Mouse (Mus musculus) testis, postnatal 14 days (tissue): ENCODE data around the gene Prm2.

ENCODE experiments used
- DNase-seq: peaks from one replicate; pipeline ENCODE4 v3.0.0; 2021; ENCODE audit warnings: low spot score

Gene Prm2

DNA sequence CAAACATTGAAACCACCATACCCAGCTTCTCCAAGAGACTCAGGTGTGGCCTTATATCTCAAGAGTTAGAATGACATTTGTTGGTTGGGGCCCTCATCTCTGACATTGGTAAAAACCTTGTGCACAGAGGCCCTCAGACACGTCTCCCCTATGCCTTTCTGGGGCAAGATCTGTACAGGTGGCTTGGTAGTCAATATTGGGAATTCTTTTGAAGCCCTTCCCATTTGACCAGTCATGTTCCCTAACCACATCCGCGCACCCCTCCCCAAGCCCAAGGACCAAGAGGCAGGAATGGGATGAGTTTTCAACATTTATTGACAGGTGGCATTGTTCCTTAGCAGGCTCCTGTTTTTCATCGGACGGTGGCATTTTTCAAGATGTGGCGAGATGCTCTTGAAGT lies at the start of gene Prm2:
Gene Prm2 (minus strand): TSS at position 101 of the 400 bp plus-strand sequence.
- no peak for DNase-seq

DNA sequence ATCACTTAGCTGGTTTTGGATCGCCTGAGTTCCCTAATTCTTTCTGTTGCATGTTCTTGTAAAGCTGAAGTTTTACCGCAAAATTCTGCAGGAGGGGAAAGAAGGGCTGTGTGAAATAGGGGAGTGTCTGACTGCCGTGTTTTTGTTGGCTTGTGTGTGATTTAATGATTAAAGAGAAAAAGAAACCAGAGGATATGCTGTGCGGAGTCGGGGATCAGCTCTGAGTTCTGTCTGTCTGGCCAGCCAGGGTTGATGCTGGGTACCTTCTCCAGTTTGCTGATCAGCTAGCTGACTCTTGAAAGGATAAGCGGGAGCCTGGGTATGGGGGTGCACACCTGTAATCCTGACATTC lies 48.4 kb upstream of the Prm2 start:
- no peak for DNase-seq

DNA sequence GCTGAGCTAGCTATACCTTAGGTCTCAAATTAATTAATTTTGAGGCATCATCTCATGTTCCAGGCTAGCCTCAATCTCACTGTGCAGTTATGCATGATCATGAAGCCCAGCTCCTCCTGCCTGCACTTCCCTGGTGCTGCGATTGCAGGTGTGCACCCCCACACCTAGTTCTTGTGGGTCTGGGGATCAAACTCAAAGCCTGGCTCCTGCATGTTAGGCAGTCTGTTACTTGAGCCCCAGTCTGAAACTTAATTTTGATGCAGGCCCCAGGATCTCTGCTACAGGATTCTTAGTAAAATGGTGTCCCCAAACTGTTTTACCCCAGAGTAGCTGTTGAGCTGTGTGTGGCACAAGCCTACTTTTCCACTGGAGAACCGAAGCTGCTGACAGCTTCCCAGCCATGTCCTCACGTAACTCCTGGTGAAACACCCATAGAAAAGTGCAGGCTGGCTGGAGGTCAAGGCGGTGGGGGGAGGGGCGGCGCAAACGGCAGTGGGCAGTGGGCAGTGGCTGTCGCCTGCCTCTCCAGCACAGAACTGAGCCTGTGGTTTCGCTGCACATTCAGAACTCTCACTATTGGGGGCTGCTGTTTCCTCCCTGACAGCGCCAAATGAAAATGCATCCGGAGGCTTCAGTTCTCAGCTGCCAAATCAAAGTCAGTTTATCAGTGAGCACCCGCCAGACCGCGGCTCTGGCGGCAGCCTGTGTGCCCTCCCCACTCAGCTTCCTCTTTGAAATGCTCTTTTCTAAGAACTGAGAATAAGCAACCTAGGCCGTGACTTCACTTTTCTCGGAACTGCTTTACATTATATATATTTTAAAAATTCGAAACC lies 47.8 kb upstream of the Prm2 start:
- no peak for DNase-seq

DNA sequence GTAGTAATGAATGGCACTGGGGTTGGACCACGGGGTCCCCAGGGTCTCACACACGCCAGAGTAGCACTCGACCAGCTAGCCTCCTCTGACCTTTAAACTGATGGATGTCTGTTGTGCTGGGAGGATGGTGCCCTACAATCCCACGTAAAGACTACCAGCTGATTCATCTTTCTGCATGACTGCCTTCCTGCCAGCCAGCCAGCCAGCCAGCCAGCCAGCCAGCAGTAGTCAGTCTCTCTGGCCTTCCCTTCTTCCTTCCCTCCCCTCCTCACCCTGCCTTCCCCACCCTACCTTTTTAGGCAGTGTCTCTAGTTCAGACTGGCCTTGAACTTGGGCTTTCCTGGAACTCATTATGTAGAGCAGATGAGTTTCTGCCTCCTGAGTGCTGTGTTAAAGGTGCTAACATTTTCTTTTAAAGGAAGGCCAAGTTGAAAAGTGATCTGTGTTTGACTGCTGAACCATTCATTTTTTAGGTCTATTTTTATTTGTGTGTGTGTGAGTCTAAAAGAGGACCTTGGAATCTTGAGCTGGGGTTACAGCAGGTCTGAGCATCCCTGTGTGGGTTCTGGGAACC lies 46.4 kb upstream of the Prm2 start:
- no peak for DNase-seq

DNA sequence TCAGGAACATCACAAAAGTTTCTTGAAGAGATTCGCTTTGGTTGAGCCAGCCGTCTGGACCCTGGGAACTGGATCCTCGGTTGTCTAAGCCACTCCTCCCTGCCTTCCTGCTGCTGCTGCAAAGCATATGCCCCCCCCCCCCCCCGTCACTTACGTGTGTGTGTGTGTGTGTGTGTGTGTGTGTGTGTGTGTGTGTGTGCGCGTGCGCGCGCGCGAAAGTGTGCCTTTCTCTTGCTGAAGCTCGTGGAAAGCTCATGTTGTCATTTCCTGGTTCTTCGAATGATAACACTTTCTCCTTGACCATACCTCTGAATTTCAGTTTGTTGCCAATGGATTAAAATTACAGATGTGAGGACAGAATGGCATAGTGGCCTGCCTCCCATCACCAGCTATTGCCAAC lies 44.1 kb upstream of the Prm2 start:
- DNase-seq: no peak

DNA sequence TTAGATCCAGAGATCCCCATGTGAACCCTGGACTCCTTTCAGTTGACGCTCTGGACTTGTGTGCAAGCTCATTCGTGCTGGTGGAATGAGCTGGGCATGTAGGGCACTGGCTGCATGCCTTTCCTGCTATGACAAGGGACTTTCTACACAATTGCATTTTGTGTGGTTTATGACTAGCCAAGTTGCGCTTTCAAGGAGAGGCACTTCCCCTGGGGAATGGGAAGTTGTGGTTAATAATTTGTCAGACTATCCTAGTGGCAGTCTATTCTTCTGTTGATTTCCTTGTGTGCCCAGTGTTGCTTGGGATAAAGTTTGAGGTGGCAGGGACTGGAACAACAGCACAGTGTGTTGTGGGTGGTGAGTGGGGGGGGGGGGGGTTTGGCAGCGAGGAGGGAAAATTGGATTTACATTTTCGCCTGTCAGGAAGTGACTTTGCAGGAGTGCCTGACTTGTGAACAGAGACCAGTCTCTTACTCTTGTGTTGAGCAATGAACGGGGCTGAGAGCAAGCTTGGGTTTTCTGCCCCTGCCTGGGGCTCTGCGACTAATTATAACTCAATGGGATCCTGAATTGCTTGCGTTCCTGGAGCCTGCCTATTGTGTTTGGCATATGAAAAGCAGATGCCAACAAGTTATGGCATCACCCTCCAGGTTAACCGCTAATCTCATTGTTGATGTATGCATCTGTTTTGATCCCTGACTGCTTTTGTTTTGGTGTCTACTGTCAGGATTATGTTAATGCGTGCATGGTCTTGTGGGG lies 42.7 kb upstream of the Prm2 start:
- no peak for DNase-seq

DNA sequence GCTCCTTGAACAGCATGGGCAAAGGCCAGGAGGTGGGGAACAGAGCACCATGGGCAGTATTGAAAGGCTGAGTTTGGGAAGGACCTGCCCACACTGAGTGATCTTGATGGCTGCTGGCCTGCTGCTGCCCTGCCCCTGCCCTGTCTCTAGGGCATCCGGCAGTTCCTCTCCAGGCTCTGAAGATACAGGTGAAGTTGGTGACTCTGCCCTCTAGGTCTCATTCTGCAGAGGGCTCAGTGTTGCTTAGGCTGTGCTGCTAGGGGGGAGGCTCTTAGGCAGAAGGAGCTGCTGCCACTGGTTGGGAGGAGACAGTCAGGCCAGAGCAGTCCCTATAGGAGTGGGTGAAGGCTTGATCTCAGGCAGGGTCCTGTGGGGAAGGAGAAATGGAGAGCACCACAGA lies 42.0 kb upstream of the Prm2 start:
- no peak for DNase-seq

DNA sequence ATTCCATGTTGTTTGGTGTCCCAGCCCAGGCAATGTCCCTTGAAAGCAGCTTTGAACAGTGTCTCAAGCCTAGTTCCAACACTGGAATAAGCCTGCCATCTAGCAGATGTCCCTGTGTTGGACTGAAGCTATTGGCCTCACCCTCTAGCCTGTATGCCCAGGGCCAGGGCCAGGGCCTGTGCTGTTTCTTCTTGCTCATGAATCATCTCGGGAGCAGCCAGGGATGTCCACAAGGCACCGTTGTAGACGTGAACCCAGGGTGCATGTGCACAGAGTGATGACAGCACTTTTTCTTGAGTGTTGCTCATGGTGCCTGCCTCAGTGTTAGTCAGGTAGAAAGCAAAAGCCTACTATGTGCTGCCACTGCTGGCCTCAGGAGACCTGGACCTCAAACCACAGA lies 41.3 kb upstream of the Prm2 start:
- DNase-seq: no peak

DNA sequence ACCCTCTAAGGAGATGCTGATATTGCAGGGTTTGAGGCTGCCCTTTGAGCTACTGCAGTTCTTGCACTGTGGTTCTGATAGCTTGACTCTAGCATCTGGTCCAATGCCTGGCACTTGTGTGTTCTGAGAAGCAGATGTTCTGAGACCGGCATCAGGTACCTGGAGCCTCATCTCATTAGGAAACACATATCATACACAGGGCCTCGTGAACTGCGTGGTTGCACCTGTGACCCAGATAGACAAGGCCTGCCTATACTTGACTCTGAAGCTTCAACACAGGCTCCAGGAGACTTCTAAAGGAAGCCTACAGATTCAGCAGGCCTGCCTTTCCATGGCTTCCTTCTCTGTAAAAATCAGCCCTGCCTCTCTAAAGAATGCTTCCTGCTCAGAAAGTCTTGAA lies 40.5 kb upstream of the Prm2 start:
- no peak for DNase-seq

DNA sequence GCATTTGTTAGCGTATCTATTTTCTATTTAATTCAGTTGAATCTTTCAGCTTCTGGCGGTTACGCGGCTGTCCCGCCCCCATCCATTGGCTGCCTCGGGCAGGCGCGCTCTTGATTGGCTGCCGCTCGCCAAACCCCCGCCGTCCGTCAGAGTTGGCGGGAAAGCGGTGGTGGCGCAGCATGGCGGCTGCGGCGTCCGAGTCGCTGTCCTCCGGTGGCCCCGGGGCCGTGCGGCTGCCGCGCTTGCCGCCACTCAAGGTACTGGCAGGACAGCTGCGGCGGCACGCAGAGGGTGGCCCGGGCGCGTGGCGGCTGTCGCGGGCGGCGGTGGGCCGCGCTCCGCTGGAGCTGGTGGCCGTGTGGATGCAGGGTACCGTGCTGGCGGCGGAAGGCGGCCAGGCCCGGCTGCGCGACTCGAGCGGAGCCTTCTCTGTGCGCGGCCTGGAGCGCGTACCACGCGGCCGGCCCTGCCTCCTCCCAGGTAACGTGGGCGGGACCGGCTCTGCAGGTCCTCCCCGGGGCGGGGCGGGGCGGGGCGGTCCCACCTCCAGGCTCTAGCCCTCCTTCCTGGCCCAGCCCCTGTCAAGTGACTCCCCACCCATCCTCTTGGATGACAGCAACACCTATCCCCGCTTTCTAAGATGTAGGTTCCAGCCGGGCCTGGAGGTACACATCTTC lies 39.1 kb upstream of the Prm2 start, which contains the start of gene Rmi2:
Gene Rmi2 (plus strand): TSS at position 149 of the 677 bp plus-strand sequence.
- DNase-seq: peak; percentile 91

DNA sequence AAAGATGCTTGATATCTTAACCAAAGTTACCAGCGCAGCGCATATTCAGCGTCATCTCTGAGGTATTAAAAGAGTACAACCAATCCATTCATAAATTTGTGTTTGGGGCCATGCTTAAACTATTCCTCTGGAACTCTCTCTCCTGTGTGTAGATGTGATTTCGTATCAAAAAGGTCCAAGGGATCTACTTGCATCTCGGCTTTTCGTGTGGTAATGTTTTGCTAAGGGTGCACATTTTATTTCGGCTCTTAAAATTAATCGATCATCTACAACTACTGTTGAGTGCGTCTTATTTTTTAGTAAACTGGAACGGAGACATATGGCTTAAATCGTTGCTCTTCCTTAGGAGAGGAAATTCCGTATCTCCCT lies 38.6 kb upstream of the Prm2 start:
- DNase-seq: no peak

DNA sequence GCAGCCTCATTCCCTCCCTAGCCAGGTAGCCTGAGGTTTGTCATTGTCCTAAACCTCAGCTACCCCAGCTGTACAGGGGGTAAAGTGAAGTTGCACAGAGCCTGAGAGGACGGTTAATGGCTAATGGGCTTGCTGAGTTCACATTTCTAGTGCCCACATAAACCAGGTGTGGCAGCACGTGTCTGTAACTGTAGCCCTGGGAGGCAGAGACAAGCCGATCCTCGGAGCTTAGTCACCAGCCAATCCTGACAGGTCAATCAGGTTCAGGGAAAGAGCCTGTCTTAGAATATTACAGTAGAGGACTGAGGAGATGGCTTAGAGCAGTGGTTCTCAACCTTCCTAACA lies 32.5 kb upstream of the Prm2 start:
- no peak for DNase-seq

DNA sequence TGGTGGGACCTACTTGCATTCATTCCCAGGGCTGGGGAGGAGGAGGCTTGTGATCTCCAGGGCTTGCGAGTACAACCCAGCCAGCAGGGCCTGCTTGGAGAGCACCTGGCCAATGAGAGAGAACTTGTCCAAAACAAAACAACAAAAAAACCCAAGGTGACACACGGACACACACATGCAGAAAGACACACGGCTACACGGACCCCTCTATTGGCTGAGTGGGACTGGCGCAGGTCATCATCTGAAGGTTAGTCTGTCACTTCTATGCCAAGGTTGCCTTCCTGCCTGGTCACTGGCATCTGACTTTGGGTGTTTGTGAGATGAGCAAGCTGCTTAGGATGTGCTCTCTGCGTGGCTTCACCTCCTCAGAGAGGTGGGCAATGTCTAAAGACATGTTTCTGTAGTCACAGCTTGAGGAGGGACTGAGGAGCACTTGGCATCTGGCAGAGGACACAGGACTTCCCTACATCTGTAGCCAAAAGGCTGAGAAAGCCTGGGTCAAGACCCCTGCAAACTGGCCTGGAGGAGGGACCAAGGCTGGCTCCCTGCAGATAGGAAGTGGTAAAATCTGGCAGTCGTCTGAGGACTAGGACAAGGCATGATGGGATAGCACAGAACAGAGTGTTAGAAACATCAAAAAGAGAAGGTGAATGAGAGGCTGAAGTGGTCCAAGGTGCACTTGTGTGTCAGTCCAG lies 32.0 kb upstream of the Prm2 start:
- DNase-seq: no peak

DNA sequence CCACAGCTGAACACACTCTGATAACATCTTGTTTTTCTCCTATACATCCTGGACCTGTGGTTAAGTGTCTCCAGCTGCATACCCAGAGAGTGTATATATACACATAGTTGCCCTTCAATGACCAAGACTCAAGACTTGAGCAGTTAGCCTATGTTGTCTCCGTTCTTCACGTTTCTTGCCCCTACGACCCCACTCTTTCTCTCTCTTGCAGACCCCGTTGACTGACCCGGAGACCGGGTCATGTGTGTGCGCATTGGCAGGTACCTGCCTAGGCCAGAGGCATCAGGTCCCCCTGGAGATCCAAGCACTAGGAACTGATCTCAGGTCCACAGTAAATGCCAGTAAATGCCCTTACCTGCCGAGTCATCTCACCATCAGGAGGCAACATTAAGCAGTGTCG lies 31.3 kb upstream of the Prm2 start:
- DNase-seq: no peak

DNA sequence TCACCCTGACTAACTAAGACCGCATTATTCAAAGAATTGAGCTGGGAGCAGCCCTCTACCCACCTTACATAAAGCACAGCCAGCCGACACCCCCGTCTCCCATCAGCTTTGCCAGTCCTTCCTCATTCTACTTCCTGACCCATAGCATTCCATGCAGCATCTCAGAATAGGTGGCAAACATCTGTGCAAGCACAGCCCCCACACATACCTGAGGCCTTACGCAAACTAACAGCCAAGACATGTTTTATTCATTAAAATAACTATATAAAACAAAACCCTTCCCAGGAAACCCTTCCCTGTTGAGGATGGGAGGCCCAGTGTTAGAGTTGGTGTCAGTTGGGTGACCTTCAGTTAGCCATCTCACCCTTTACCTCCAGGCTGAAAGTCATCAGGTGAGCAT lies 29.9 kb upstream of the Prm2 start:
- no peak for DNase-seq

DNA sequence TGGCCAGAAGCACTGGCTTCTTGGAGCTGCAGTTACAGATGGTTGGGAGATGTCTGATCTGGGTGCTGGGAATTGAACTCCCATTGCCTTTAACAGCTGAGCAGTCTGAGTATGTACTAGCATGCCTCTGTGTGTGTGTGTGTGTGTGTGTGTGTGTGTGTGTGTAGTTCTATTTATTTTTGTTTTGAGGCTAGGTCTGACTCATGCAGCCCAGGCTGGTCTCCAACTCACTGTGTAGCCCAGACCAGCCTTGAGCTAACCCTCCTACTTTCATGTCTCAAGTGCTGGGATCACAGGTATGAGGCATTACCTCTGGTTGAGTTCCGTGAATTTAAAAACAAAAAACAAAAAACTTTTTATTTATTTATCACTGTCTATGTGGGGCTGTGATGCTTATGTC lies 28.6 kb upstream of the Prm2 start:
- DNase-seq: no peak

DNA sequence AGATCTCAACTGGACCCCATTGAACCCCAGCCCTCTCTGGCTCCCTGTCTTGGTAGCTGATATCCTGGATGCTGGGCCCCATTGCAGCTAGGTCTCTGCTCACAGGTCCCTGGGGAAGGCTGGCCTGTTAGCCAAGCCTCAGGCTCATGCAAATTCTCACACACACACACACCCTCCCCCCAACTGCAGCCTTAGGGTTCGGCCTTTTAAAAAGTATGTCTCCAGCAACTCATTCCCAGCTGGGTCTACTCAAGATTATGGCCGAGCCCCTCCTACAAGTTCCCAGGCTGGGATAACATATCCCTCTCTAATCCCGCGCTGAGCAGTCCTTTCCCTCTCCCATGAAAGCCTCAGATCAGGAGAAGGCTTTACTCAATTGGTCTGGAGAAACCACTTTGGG lies 25.5 kb upstream of the Prm2 start:
- no peak for DNase-seq

DNA sequence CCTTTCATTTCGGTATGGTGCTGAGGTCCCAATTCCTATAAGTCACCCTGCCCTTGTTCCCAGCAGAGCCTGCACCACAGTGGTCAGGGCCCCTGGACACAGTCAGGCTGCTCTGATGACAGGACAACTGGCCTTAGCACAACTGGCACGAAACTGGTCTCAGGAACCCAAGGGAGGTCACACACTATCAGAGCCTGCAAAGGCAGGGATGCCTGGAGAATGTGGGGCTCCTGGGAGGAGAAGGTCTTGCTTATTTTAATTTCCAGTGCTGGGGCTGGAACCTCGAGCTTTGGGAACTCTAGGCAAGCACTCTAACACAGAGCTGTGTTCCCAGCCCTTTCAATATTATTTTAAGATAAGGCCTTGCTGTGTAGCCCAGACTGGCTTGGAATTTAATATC lies 24.0 kb upstream of the Prm2 start:
- DNase-seq: no peak

DNA sequence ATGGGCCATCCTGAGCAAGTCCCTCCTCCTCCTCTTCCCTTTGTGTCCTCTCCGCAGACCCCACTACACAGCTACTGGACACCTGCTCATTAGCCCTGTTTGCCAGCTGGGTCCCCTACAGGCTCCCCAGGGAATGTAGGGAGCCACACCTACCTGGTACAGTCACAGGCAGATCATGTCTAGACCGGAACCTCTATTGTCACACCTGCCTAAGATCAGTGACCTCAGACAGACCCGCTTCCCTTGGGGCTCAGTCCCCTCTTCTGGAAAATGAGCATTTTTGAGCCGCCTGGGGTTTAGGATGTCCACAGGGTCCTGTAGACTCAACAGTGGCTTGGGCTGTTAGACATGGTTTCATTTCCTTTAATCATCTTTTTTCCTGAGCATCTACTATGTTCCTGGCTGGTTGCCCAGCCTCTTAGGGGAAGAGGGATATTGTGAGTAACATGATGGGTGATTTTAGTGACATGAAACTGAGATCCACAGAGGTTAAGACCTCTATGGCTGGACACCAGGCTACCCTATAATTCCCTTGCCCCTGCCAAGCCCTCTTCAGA lies 22.7 kb upstream of the Prm2 start:
- DNase-seq: no peak

DNA sequence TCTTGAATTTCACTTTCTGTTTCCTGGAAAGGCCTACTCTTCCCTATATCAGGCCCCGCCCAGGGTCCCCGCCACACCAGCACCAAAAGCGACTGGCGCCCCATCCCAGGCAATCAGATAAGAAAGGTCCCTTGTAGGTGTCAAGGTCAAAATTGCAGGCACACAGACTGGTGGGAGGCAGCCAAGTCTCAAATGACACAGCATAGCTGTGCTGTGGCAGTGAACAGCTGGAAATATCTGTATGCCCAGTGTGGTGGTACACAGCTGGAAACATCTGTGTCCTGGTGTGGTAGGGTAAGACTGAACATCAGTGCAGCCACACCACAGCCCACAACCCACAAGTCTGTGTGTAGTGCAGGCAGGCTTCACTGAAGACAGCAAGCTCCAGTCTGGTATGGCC lies 18.9 kb upstream of the Prm2 start:
- DNase-seq: no peak

DNA sequence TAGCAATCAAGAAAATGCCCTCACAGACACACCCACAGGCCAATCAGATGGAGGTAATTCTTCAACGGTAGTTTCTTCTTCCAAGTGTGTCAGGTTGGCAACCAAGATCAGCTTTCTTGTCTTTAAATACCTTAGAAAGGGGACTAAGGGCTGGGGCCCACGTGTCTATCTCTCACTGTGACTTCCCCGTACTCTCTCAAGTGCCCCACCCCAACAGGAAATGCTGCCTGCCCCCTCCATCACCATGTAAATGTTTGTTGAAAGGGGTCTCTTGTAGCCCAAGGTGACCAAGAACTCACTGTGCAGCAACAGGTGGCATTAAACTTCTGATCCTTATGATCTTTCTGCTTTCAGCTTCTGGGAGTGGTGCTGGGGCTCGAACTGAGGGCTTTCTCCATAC lies 17.8 kb upstream of the Prm2 start:
- DNase-seq: no peak

DNA sequence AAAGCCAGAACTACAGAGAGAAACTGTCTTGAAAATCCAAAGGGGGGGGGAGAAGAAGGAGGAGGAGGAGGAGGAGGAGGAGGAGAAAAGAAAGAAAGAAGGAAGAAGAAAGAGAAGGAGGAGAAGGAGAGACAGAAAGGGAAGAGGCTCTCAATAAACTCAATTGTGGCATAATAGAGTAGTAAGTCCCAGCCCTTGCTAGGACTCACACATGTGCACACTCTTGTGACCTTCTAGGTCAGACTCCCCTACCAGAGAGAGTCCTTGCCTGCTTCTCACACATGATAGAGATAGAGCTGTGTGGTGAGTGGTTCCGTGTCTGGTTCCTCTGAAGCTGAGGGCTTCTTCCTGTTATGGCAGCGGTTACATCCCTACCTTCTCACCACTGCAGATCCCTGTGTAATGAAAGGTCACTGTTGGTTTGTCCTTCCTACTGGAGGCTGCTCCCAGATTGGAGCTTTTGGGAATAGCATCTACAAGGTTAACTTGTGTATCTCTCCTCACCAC lies 17.0 kb upstream of the Prm2 start, which contains the start of gene Gm11172:
Gene Gm11172 (plus strand): TSS at position 51 of the 507 bp plus-strand sequence.
- DNase-seq: no peak
